Mouse (Mus musculus) neural tube, postnatal 0 days (tissue): Measurements from ENCODE around the gene Col4a4. TPM values are rescaled to one million over a fixed set of nuclear protein-coding genes. Genes with fewer than 3 reads are reported as not detected.

Experiments used
- polyA plus RNA-seq: library from polyadenylated mRNA; unstranded; fragments of >200 nt; fragmentation: Nextera tagmentation; extraction: Ambion mirVana; gene quantifications from 2 replicates; pipeline ENCODE4 v1.2.1, GENCODE M21; 2015

The Col4a4 gene
- 0.26 and 0.32 TPM in 2 replicates for polyA plus RNA-seq

DNA sequence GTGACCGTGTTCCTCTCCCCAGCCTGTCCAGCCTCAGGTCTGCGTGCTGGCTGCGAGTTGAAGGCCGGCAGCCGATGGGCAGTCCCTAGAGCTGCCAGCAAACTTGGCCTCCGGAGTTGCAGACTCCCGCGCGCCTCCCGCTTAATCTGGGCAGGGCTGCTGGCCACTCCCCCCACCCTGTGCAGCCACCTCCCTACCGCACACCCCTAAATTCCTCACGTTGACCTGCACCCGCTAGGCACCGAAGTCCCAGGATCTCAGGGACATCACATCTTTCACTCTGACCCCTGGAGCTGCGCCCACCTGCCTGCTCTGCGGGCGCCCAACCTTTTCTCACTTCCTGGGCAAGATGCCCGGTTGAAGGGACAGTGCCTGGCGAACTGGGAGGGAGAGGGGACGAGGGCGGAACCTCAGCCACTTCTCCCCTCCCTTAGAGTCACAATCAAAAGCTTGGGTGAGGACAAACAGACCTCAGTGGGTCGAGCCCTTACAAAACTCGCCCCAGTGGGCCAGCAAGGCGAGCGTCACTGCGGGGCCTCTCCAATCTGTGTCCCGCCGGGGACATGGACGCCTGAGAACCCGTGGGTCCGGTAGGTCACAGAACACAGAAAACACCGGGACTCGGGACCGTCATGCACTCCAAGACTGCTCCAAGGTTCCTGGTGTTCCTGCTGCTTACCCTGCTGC lies at the start of gene Col4a4, which contains the start of gene Col4a3:
Gene Col4a4, minus strand, starts transcription at position 137 of the 687 bp plus-strand sequence.
Gene Col4a3, plus strand, starts transcription at position 209 of the 687 bp plus-strand sequence.

Other genes starting within 250 kb of the Col4a4 start
- gene Col4a3, start 72 bp upstream of the Col4a4 start, polyA plus RNA-seq, result 0.29 and 0.32 TPM in 2 replicates
- gene Mff, start 138.0 kb upstream of the Col4a4 start, polyA plus RNA-seq, result 378 and 390 TPM in 2 replicates
- gene Tm4sf20, start 181.6 kb upstream of the Col4a4 start, polyA plus RNA-seq, result not detected in 2 replicates
- not detected in 2 replicates for gene Gm47791, start 184.4 kb upstream of the Col4a4 start, polyA plus RNA-seq